Mouse (Mus musculus) splenic B cell, adult 2 months (primary cell): Measurements from ENCODE around the gene Chst11.
A peak's percentile ranks its signal among the peaks of the same experiment; 100 is the strongest.

Experiments
- DNase-seq: peaks from one replicate; pipeline ENCODE4 v3.0.0-alpha.2; 2011; ENCODE audit warnings: low read depth, low spot score
- H3K27me3 ChIP-seq: 2 replicates; pipeline ENCODE4 v1.6.1; 2012; ENCODE audit warnings: mild to moderate bottlenecking, low read length, moderate library complexity, mixed read lengths; ENCODE audit not compliant: control insufficient read depth, poor library complexity, insufficient read depth, severe bottlenecking
- H3K36me3 ChIP-seq: 2 replicates; pipeline ENCODE4 v1.6.1; 2012; ENCODE audit warnings: mild to moderate bottlenecking, low read length, moderate library complexity, mixed read lengths; ENCODE audit not compliant: control insufficient read depth, poor library complexity, insufficient read depth, severe bottlenecking

Chst11 gene

DNA sequence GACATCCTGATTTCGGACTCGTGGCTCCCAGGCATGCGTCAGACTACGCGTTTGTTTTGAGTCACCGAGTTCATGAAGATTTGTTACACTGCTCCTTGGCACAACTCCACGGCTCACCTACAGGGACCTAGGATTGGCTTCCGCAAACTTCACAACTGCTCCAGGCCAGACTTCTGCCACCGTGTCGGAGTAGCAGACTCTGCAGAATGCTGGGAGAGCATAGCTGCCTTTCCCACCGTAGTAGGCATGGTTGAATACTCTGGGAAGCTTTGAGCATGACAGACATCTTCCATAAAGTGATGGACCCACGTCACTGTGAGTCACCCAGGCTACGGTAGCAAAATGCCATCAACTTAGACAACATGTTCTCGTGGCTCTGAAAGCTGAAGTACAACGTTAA is 9.5 kb upstream of the Chst11 start:
- Histone ChIP-seq H3K27me3 (no peaks in the 10 kb centered on the region), H3K36me3 (no peaks in the 10 kb centered on the region)
- no peak for DNase-seq

- Histone ChIP-seq H3K27me3 (no peaks in the 10 kb centered on the region), H3K36me3 (no peaks in the 10 kb centered on the region)
- no peak for DNase-seq
Observed at GRCm38 (mm10) chr10:82982286-82982685, 3.0 kb upstream of the Chst11 start.

- DNase-seq = peak; percentile 37
- H3K36me3 ChIP-seq = no peaks in the 10 kb centered on the region
Observed at GRCm38 (mm10) chr10:82985700-82986131, 418 bp downstream of the Chst11 start.

DNA sequence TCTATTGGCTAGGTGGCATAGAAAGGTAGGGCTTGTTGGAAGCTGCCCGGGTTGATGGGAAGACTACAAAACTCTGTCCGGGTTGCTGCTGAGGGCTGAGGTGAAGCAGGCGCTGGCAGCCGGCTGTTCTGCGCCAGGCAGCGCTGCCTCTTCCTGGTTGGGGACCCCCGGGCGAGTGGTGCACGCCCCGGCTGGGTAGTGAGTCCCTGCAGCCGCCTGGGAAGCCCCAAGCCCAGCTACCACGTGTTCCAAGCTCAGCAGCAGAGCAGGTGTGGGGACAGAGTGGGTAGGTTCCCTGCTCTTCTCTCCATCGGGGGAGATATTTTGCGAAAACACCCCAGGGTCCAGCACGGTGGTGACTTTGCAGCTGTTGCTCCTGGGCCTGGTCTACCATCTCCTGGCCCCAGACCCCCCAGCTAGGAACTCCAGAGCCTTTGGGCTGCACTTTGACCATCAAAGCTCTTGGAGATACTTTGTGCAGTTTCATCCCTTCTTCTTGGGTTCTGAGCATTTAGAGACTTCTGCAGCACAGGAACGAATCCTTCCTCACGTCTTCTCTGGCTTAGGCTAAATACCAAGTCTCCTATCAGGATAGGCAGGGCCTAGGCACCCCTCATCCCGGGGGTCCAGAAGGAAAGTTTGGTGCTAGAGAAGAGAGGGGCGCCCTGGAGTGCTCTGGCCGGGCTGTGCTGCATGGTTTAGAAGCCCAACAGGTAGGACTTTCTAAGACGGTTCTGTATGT is 1.1 kb downstream of the Chst11 start:
- H3K36me3 ChIP-seq = no peaks in the 10 kb centered on the region
- no peaks in the 10 kb centered on the region for H3K27me3 ChIP-seq
- peak; percentile 38 for DNase-seq

More at GRCm38 (mm10) chr10:82985700-82986131, 418 bp downstream of the Chst11 start:
- no peaks in the 10 kb centered on the region for H3K27me3 ChIP-seq

DNA sequence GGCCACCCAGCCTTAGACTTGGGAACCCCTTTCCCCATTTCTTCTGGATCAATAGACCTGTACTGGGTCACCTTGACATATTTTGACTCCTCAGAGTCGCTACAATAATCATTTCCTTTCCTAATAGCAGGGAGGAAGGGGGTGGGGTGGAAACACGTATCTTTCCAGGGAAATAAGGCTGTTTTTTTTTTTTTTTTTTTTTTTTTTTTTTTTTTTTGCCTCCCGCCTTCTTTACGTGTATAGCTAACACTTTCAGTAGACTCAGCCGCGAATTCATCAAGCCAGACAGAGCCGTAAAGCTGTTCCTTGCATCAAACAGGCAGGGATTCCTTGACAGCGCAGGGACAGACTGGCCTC is 1.7 kb downstream of the Chst11 start:
- Histone ChIP-seq H3K36me3 (no peaks in the 10 kb centered on the region), H3K27me3 (no peaks in the 10 kb centered on the region)
- DNase-seq = no peak

- no peak for DNase-seq
Observed at GRCm38 (mm10) chr10:82987394-82987793, 2.1 kb downstream of the Chst11 start.

DNA sequence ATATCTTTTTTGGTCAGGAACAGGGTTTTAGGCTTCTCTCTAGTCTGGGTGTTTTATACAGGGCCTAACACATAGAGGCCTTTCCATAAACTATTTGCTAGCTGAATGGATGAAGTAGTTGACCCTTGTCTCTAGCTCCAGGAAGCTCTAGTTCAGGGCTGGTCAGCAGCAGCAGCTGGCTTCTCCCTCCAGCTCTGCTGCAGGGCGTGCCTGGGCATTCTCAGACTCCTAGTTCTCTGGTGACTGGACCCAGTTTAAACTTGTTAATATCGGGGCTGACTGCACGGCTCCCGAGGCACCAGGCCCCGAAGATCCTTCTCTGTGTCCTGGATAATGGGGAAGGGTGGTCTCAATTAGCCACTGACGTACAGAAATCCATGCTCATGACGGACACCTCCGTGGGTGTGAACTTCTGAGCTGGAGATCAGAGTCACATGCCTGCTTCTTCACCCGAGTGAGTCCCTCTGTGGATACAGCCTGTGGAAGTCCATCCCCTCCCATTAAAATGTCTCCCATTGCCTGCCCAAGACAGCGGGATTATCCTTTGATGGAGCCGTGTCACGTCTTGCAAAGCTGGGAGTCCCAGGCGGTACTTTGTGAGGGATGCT is 4.2 kb downstream of the Chst11 start:
- H3K27me3 ChIP-seq = no peaks in the 10 kb centered on the region
- DNase-seq = no peak
- H3K36me3 ChIP-seq = no peaks in the 10 kb centered on the region

More at GRCm38 (mm10) chr10:82987394-82987793, 2.1 kb downstream of the Chst11 start:
- no peaks in the 10 kb centered on the region for H3K36me3 ChIP-seq
- H3K27me3 ChIP-seq = no peaks in the 10 kb centered on the region

DNA sequence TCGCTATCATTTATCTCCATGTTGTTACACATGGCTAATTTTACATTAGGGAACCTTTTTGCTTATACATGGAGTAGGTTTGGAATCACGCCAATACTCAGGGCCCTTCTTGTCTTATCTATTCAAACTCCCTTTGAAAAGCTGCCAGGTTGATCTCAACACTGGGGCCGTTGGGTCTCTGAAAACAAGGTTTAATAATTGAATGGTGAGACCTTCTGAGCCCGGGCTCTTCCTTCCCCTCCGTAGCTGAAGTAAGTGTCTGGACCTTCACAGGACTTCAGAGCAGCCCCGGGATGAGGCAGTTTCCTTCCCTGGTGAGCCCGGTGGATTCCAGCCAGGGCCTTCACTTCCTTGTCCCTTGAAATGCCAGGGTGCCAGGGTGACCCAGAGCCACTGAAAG is 5.6 kb downstream of the Chst11 start:
- Histone ChIP-seq H3K27me3 (no peaks in the 10 kb centered on the region), H3K36me3 (no peaks in the 10 kb centered on the region)
- DNase-seq = no peak

- Histone ChIP-seq H3K36me3 (no peaks in the 10 kb centered on the region), H3K27me3 (no peaks in the 10 kb centered on the region)
- peak; percentile 77 for DNase-seq
Observed at GRCm38 (mm10) chr10:82991756-82992519, 6.6 kb downstream of the Chst11 start.

GRCm38 (mm10) chr10:82994284-82994683 is 9.0 kb downstream of the Chst11 start:
- H3K36me3 ChIP-seq = no peaks in the 10 kb centered on the region
- H3K27me3 ChIP-seq = no peaks in the 10 kb centered on the region
- DNase-seq = no peak

DNA sequence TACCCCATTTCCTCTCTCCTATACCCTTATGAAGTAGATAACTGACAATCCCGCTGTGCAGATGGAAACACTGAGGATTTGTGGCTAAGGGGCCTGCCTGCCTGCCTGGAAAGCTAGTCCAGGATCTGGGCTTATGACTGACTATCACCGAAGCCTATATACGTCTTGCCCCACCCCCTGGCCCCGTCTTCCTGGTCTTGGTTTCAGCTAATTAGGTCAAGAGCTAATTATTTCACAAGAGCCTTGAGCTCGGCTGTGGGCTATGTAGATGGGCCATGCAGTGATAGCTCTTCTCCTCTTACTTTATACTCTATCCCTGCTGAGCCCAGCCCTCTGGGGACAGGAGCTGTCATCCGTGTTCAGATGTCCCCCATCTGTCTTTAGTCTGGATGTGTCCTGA is 12.2 kb downstream of the Chst11 start:
- Histone ChIP-seq H3K27me3 (no peaks in the 10 kb centered on the region), H3K36me3 (no peaks in the 10 kb centered on the region)
- DNase-seq = no peak

GRCm38 (mm10) chr10:83000169-83000568 is 14.9 kb downstream of the Chst11 start:
- no peak for DNase-seq
- H3K27me3 ChIP-seq = no peaks in the 10 kb centered on the region
- H3K36me3 ChIP-seq = no peaks in the 10 kb centered on the region

GRCm38 (mm10) chr10:83000721-83001120 is 15.4 kb downstream of the Chst11 start:
- DNase-seq = no peak
- H3K27me3 ChIP-seq = no peaks in the 10 kb centered on the region
- no peaks in the 10 kb centered on the region for H3K36me3 ChIP-seq

- DNase-seq = no peak
- Histone ChIP-seq H3K27me3 (no peaks in the 10 kb centered on the region), H3K36me3 (no peaks in the 10 kb centered on the region)
Observed at GRCm38 (mm10) chr10:83003899-83004298, 18.6 kb downstream of the Chst11 start.

DNA sequence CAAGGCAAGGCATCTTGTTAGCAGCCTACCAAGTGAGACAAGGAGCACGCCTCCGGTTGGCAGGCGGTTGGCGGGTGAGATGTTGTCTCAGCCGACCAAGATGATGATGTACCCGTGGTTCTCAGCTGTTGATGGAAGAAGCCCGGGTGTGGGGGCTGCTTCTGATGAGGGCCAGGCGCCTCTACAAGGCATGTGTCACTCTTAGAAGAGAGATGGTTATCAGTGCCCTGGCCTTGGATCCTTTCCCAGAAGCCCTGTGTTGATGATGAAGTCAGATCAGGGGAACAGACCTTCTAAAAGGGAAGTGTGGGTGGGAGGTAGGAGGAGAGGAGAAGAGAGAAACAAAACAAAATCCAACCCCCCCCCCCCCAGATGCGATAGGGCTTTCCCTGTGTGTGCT is 19.1 kb downstream of the Chst11 start:
- no peaks in the 10 kb centered on the region for H3K36me3 ChIP-seq
- peak; percentile 41 for DNase-seq
- H3K27me3 ChIP-seq = no peaks in the 10 kb centered on the region
